Mouse (Mus musculus) myocyte (in vitro differentiated cells): ENCODE measurements around the gene Tmem108.

Experiments used
- CEBPB ChIP-seq: IDR thresholded peaks from 2 replicates; pipeline ENCODE4 v1.6.1; 2011; ENCODE audit warnings: mild to moderate bottlenecking, moderate library complexity; ENCODE audit not compliant: poor library complexity, insufficient read depth, severe bottlenecking
- E2F4 ChIP-seq: IDR thresholded peaks from one replicate; pipeline ENCODE4 v1.6.1; 2011; ENCODE audit warnings: mild to moderate bottlenecking, control low read depth, moderate library complexity; ENCODE audit not compliant: insufficient read depth
- MAX ChIP-seq: IDR thresholded peaks from one replicate; pipeline ENCODE4 v1.6.1; 2011; ENCODE audit warnings: low read depth, mild to moderate bottlenecking, control low read depth
- MYOG ChIP-seq, 3 experiments: IDR thresholded peaks; one replicate each; pipeline ENCODE4 v1.6.1; 2011; ENCODE audit warnings: control low read depth in 2 of 3, low read depth in 2 of 3, mild to moderate bottlenecking in 2 of 3; ENCODE audit not compliant: insufficient read length in 2 of 3, control insufficient read depth in 1 of 3, insufficient read depth in 1 of 3
- POLR2A ChIP-seq: IDR thresholded peaks from one replicate; pipeline ENCODE4 v1.6.1; 2011; ENCODE audit warnings: low read depth, mild to moderate bottlenecking, control low read depth, moderate library complexity; ENCODE audit not compliant: insufficient read length
- POLR2AphosphoS2 ChIP-seq: IDR thresholded peaks from one replicate; pipeline ENCODE4 v1.6.1; 2011; ENCODE audit warnings: low read depth, control low read depth; ENCODE audit not compliant: insufficient read length
- REST ChIP-seq: IDR thresholded peaks from one replicate; pipeline ENCODE4 v1.6.1; 2011; ENCODE audit warnings: mild to moderate bottlenecking, control low read depth, moderate library complexity; ENCODE audit not compliant: insufficient read depth, insufficient read length
- SRF ChIP-seq: IDR thresholded peaks from one replicate; pipeline ENCODE4 v1.6.1; 2011; ENCODE audit warnings: low read depth; ENCODE audit not compliant: control insufficient read depth, insufficient read length
- TCF12 ChIP-seq: IDR thresholded peaks from one replicate; pipeline ENCODE4 v1.6.1; 2011; ENCODE audit warnings: mild to moderate bottlenecking, control low read depth; ENCODE audit not compliant: poor library complexity, insufficient read depth, severe bottlenecking
- TCF3 ChIP-seq: IDR thresholded peaks from one replicate; pipeline ENCODE4 v1.6.1; 2011; ENCODE audit warnings: low read depth, control low read depth; ENCODE audit not compliant: insufficient read length
- USF1 ChIP-seq: IDR thresholded peaks from one replicate; pipeline ENCODE4 v1.6.1; 2011; ENCODE audit warnings: low read depth, mild to moderate bottlenecking, control low read depth, moderate library complexity

GRCm38 (mm10) chr9:103536059-103536634 lies 225.5 kb downstream of the Tmem108 start:
- TF ChIP-seq POLR2A (no peak), CEBPB (no peak), E2F4 (no peak), USF1 (no peak), TCF12 (no peak), TCF3 (no peak), REST (no peak), MAX (no peak), MYOG (IDR thresholded peaks at IDR 0.05; ENCODE audit: control insufficient read depth in 1 of 3, insufficient read depth in 1 of 3, insufficient read length in 2 of 3, low read depth in 2 of 3) (no peak), POLR2AphosphoS2 (no peak), SRF (no peak)
